Mouse (Mus musculus) liver, embryonic 11.5 days (tissue): ENCODE measurements around the gene Ank2. TPM values are rescaled to one million over a fixed set of nuclear protein-coding genes. Genes with fewer than 3 reads are reported as not detected.

Experiments used
- ATAC-seq: fragments of 200-750 bp; cut with Nextera tagmentation; replicated peaks from 2 replicates; pipeline ENCODE4 v1.8.0; 2017; ENCODE audit warnings: moderate number of reproducible peaks, mild to moderate bottlenecking, moderate TSS enrichment, moderate library complexity; ENCODE audit not compliant: low FRiP score
- DNase-seq: peaks from one replicate; pipeline ENCODE4 v3.0.0-alpha.2; 2017; ENCODE audit warnings: low spot score
- H3K27ac ChIP-seq: fragments of 300-500 bp; sonication (generic); 2 replicates; pipeline ENCODE4 v1.5.1; 2014; ENCODE audit warnings: mild to moderate bottlenecking, low read depth, low read length, control low read depth
- H3K27me3 ChIP-seq: fragments of 300-500 bp; sonication (generic); replicated peaks from 2 replicates; pipeline ENCODE4 v1.6.1; 2014; ENCODE audit warnings: low read length, mixed read lengths; ENCODE audit not compliant: control insufficient read depth, insufficient read depth
- H3K36me3 ChIP-seq: fragments of 300-500 bp; sonication (generic); 2 replicates; pipeline ENCODE4 v1.6.1; 2014; ENCODE audit warnings: mild to moderate bottlenecking, low read length, moderate library complexity, mixed read lengths; ENCODE audit not compliant: control insufficient read depth, insufficient read depth
- H3K4me1 ChIP-seq: fragments of 300-500 bp; sonication (generic); replicated peaks from 2 replicates; pipeline ENCODE4 v1.6.1; 2014; ENCODE audit warnings: low read length, mixed read lengths; ENCODE audit not compliant: control insufficient read depth, insufficient read depth
- H3K4me2 ChIP-seq: fragments of 300-500 bp; sonication (generic); 2 replicates; pipeline ENCODE4 v1.6.1; 2014; ENCODE audit warnings: mild to moderate bottlenecking, control low read depth, moderate library complexity
- H3K4me3 ChIP-seq: fragments of 300-500 bp; sonication (generic); 2 replicates; pipeline ENCODE4 v1.5.1; 2014; ENCODE audit warnings: low read depth, low read length, control low read depth
- H3K9ac ChIP-seq: fragments of 300-500 bp; sonication (generic); 2 replicates; pipeline ENCODE4 v1.6.1; 2014; ENCODE audit warnings: low read depth, low read length, control low read depth
- H3K9me3 ChIP-seq: fragments of 300-500 bp; sonication (generic); 2 replicates; pipeline ENCODE4 v1.6.1; 2016; ENCODE audit warnings: low read length, inconsistent platforms, mixed read lengths; ENCODE audit not compliant: control insufficient read depth
- WGBS: fragments of 180-500 bp; shearing (Covaris S2); extraction: QIAGEN DNeasy Blood & Tissue Kit; methylation state at CpG from one replicate; pipeline ENCODE4 v1.1.7; 2014; 5-methylcytosine and 5-hydroxymethylcytosine counted together
- microRNA counts: library from miRNA; unstranded; fragments of <30 nt; microRNA quantifications from one replicate; lab custom pipeline; 2015
- microRNA-seq: library from miRNA; unstranded; fragments of <30 nt; microRNA quantifications from one replicate; pipeline ENCODE4, GENCODE M21; 2017; ENCODE audit warnings: borderline number of aligned reads
- polyA plus RNA-seq: library from polyadenylated mRNA; unstranded; fragments of >200 nt; fragmentation: Nextera tagmentation; extraction: Ambion mirVana; gene quantifications from 2 replicates; pipeline ENCODE4 v1.2.1, GENCODE M21; 2014

Ank2 gene
- polyA plus RNA-seq, 1 experiment from 2014 or later, result 17.3 TPM

GRCm38 (mm10) chr3:126916381-126916780 is 582.8 kb downstream of the Ank2 start:
- no peak overlapping the region for H3K4me2 ChIP-seq
- H3K9ac ChIP-seq, result no peak overlapping the region
- H3K9me3 ChIP-seq, result no peaks in the 10 kb centered on the region
- no peak overlapping the region for H3K4me3 ChIP-seq
- ATAC-seq, result no peak
- H3K36me3 ChIP-seq, result no peaks in the 10 kb centered on the region
- H3K27me3 ChIP-seq, result no peaks in the 10 kb centered on the region
- no peaks in the 10 kb centered on the region for H3K4me1 ChIP-seq
- DNase-seq, result no peak
- H3K27ac ChIP-seq, result no peak overlapping the region

GRCm38 (mm10) chr3:126903543-126903942 is 595.6 kb downstream of the Ank2 start:
- Histone ChIP-seq H3K4me2 (no peak overlapping the region), H3K27me3 (no peaks in the 10 kb centered on the region), H3K4me3 (no peak overlapping the region), H3K36me3 (no peaks in the 10 kb centered on the region), H3K27ac (no peak overlapping the region), H3K9ac (no peak overlapping the region), H3K4me1 (no peaks in the 10 kb centered on the region), H3K9me3 (no peaks in the 10 kb centered on the region)
- 14% methylated on average over 3 of the region's 3 CpGs for WGBS
- DNase-seq (no peak), ATAC-seq (no peak; the same call in 1 of the 2 replicates)

- ATAC-seq, result no peak
- Histone ChIP-seq H3K36me3 (no peaks in the 10 kb centered on the region), H3K27me3 (no peaks in the 10 kb centered on the region), H3K9me3 (no peaks in the 10 kb centered on the region), H3K9ac (no peak overlapping the region), H3K27ac (no peak overlapping the region), H3K4me3 (no peak overlapping the region), H3K4me1 (no peaks in the 10 kb centered on the region), H3K4me2 (no peak overlapping the region)
- WGBS, result 82% methylated on average over 4 of the region's 4 CpGs
- no peak for DNase-seq
Observed at GRCm38 (mm10) chr3:126886644-126887043, 612.5 kb downstream of the Ank2 start.

- H3K4me2 ChIP-seq, result no peak overlapping the region
- no peaks in the 10 kb centered on the region for H3K36me3 ChIP-seq
- H3K9ac ChIP-seq, result no peak overlapping the region
- ATAC-seq, result no peak
- H3K9me3 ChIP-seq, result no peaks in the 10 kb centered on the region
- H3K4me1 ChIP-seq, result no peaks in the 10 kb centered on the region
- no peak overlapping the region for H3K4me3 ChIP-seq
- 78% methylated on average over 4 of the region's 4 CpGs for WGBS
- DNase-seq, result no peak
- no peaks in the 10 kb centered on the region for H3K27me3 ChIP-seq
- no peak overlapping the region for H3K27ac ChIP-seq
Observed at GRCm38 (mm10) chr3:126886090-126886489, 613.1 kb downstream of the Ank2 start.

GRCm38 (mm10) chr3:126878233-126878632 is 620.9 kb downstream of the Ank2 start:
- Histone ChIP-seq H3K27ac (no peak overlapping the region), H3K9ac (no peak overlapping the region), H3K4me2 (no peak overlapping the region), H3K4me3 (no peak overlapping the region), H3K27me3 (no peaks in the 10 kb centered on the region), H3K36me3 (no peaks in the 10 kb centered on the region), H3K9me3 (no peaks in the 10 kb centered on the region), H3K4me1 (no peaks in the 10 kb centered on the region)
- 41% methylated on average over 1 of the region's 1 CpGs for WGBS
- DNase-seq (no peak), ATAC-seq (no peak)

MicroRNAs within 50 kb of the gene (microRNA counts, 519-probe panel; counts per million panel counts)
- microRNA mmu-miR-302a (lab: Ali Mortazavi, UCI) (not detected), microRNA mmu-miR-302b (lab: Ali Mortazavi, UCI) (not detected), microRNA mmu-miR-302c (lab: Ali Mortazavi, UCI) (not detected), microRNA mmu-miR-302d (lab: Ali Mortazavi, UCI) (4,357 counts per million, percentile 27 among the panel's probes with 10 or more counts), microRNA mmu-miR-367 (lab: Ali Mortazavi, UCI) (2,013 counts per million, percentile 4 among the panel's probes with 10 or more counts)

Small RNA genes lying within 50 kb of the gene (microRNA-seq; reads per million reads assigned to microRNA genes)
- gene Gm44494 (not detected), gene Mir302a (1,815 reads per million, percentile 79 among the genes with 10 or more reads in this experiment), gene Mir302b (1,088 reads per million, percentile 73 among the genes with 10 or more reads in this experiment), gene Mir302c (255 reads per million, percentile 59 among the genes with 10 or more reads in this experiment), gene Mir302d (2,073 reads per million, percentile 81 among the genes with 10 or more reads in this experiment), gene Mir367 (1.1 reads per million)

Other genes starting within 250 kb of the Ank2 start
- gene Larp7, start 54.0 kb upstream of the Ank2 start, polyA plus RNA-seq, result 69.7 and 70.0 TPM in 2 replicates
- gene Zgrf1, start 54.1 kb upstream of the Ank2 start, polyA plus RNA-seq, result 10.8 and 13.9 TPM in 2 replicates
- gene Neurog2, start 133.8 kb upstream of the Ank2 start, polyA plus RNA-seq, result not detected in 2 replicates